Mouse (Mus musculus) heart, adult 18-20 months (tissue): ENCODE results near the gene Tecta. TPM values are rescaled to one million over a fixed set of nuclear protein-coding genes. Genes with fewer than 3 reads are reported as not detected.

Experiments used
- DNase-seq, 2 experiments: peaks; one replicate each; pipeline ENCODE4 v3.0.0; 2021 to 2022; ENCODE audit warnings: mixed read lengths in 1 of 2
- long read RNA-seq, 2 experiments: library from polyadenylated mRNA; stranded (forward); transcript quantifications; one replicate each; pipeline ENCODE4 v2.0.0; 2021
- total RNA-seq, 2 experiments: library from RNA; stranded (reverse); gene quantifications; 2 replicates each; pipeline ENCODE4 v1.2.3; 2021

Tecta gene
- not detected for total RNA-seq
- long read RNA-seq, experiment 1: 0 reads
- long read RNA-seq, experiment 2: 0 reads

DNA sequence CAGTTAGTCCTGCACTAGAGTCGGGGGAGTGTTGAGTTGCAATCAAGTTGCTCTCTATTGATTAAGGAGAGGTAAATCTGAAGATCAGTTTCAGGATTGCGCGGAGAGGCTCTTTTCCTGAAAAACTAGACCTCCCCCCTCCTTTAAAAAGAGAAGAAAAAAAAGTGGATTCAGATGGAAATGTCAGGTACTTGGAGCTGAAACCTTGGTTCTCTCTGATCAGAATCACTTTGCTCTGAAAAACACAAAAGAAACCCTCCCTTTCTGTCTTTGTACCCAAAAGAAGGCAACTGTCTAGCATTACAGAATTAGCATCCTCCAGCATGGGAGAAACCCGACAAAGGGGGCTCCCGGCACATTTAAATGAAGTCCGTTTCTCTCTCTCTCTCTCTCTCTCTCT is at the start of gene Tecta:
Tecta (minus strand) TSS at position 101 of the 400 bp plus-strand sequence.
- DNase-seq: no peak

DNA sequence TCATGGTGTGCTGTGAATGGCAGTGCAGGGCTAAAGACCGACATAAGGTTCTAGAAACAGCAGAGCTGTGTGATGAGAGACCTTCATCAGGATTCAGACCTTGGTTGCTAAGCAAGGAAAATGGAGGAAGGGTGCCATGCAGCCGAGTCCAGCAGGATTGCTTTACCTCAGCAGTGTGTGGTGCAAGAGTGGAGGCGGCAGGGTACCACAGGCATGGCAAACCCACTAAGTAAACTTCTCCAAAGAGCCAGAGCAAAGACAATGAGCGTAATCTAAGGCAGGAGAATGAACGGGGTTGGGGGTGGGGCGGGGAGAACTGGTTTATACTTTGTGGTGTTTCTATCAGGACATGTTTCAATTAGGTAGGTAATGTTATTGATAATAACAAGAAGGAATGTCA is 49.3 kb upstream of the Tecta start:
- DNase-seq: no peak

DNA sequence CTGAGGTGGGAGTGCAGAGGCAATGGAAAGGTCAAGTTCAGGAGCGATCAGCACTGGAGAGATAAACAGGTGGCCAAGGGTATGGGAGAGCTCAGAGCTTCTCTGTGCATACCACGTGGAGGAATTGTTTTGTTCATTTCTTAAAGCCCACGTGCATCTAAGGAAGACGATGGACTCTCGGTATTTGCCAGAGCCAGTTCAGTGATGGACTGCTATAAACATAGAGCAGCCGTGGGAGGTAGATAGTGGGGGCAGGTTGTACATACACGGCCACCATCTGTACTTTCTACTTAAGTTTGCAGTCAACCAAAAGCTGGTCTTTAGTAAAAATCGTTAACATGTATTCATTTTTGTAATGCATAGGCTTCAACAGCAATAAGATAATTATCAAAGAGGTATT is 42.4 kb upstream of the Tecta start:
- DNase-seq: no peak

DNA sequence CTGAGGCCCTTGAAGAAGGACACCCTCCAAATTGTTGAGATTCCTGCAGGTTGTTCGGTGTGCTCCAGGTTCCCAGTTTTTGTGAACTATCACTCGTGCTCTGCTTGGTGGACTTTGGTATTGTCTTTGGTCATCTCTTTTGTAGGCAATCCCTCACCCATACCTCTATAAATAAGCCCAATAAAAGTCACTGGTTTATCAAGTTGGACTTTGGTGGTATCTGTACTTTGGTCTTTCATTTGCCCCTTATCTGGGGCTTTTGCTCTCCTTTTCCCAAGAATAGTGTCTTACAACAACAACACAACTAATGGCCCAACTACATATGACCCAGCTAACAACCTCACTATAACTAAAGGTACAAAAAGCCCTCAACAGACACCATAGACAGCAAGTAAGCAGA is 41.5 kb upstream of the Tecta start:
- no peak for DNase-seq

DNA sequence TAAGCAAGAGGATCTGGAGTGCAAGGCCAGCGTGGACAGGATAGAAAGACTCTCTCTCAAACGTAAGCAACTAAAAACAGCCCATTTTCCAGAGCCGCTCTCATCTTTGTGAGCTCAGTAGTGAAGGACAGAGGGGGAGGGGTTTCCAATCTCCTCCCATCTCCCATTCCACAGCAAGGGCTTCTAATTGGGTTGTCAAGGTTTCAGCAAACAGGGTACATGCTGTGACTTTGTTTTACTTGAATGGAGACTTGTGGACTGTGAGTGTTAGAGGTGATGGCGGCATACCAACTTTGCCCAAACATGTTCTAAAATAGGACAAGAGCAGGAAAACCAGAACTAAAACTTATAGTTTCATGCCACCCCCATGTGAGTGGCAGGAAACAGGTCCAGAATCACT is 39.7 kb upstream of the Tecta start:
- DNase-seq: no peak

DNA sequence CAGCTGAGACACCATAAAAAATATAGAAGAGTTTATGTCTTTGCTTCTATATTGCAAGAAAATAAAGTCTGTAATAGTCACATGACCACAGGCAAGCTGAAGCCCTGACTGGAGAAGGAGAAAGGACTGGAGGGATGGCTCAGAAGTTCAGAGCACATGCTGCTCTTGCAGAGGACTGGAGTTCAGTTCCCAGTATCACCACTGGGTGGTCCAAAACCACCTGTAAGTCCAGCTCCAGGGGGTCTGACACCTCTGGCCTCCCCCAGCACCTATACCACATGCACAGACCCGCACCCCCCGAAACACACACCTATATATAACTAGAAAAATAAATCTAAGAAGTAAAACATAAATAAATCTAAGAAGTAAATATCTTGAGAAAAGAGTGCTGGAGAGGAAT is 32.4 kb upstream of the Tecta start:
- DNase-seq: no peak

DNA sequence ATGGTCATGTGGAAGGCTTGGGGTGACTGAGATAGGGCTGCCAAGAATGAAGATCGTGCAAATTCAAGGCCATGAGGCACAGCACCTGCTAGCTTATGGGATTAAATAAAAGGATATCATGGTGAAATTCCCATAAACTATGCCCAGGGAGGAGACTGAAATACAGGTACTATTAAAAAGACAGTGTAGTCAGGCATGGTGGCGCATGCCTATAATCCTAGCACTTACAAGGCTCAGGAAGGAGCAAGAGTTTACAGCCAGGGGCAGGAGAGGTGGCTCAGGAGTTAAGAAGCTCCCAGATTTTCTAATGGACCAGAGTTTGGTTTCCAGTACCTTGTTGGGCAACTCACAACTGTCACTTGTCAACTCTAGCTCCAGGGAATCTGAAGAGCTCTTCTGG is 31.9 kb upstream of the Tecta start:
- DNase-seq: no peak

DNA sequence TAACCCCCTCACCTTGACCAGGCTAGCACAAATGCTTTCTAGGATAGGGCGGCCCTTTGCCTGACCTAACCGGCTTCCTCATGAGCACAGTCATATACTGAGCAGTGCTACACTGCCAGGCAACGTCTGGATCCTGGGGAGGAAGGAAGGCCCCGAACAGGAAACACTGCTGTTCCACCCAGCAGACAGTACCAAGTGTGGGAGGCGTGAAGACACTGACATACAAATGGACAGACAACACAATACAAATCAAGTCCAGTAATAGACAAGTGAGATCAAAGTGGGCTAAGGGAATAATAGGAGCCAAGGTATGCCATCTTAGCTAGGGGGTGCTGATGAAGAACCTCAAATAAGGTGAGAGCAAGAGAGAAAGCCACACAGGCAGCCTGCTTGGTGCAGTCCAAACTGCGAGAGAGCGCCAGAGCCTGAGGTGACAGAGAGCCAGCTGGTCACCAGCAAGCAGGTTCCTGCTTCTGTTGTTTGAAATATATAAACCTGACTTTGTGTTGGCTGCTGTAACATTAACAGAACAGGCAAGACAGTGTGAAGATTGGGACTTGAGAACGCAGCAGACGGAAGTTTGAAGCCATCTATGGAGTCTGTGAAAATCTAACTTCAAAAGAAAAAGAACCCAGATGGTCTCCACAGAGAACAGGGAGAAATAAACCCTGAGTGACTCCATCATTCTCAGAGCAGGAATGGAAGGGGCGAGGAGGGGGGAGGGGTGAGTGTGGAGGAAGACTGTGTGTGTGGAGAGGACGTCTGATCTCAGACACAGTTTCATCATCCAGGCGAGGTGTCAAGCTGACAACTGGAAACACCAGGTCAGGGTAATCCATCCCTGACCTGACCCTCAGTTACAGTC is 28.6 kb upstream of the Tecta start:
- DNase-seq: peak; percentile 24 to 57

DNA sequence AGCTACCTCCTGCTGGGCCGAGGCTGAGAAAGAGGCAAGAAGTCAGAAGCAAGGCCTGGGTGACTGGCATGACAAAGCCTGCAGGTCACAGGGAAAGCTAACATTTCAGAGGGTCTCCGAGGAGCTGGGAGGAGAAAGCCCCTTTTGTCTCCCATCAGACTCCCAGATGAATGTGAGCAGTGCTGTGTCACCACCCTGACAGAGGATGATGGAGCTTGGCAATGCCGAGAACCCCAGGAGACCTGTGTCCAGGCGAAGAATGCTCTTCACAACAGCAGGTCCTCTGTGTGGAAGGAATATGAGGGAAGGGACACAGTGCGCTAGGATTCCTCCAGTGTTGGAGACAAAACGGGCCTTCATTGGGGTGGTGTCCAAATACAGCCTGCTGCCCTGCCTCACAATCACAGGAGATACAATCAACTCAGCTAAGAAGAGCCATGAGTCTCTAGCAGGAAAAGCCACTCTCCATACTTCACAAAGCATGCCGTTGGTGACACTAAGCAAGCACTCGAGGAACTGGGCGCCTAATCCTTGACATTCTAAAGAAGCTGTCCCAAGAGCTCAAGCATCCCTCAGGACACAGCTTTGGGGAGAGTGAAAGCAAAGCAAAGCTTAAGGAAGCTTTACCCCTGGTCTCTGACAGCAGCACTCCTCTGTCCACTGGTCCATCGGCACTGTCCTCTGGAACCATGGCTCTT is 27.1 kb upstream of the Tecta start:
- no peak for DNase-seq

DNA sequence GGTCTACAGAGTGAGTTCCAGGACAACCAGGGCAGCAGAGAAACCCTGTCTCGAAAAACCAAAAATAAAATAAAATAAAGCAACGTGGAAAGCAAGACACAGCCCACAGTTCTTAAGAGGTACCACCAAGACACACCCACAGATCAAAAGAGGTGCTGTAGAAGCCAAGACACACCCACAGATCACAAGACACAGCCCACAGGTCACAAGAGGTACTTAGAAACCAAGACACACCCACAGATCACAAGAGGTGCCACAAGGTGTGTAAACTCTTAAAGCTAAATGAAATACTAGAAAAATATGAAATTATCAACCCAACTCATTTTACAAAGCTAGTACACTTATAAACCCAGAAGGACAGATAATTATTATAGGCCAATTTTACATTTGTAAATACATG is 23.9 kb upstream of the Tecta start:
- DNase-seq: no peak

DNA sequence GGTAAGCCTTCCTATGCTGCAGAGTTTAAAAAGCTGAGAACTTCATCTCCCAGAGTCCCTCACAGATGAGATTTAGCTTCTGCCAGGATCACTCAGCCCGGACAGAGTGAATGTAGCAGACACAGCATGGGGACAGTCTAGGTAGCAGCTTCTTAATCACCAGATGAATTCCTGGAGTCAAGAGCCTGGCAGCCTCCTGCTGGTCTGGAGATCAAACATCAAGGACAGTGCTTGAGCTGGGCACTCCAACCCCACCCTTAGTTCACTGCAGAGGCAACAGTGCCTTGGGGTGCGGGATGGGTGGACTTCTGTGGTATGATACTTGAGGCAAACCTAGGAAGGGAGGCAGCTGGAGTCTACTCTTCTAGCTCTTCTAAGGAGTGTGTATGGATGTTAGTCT is 20.0 kb upstream of the Tecta start:
- DNase-seq: no peak

DNA sequence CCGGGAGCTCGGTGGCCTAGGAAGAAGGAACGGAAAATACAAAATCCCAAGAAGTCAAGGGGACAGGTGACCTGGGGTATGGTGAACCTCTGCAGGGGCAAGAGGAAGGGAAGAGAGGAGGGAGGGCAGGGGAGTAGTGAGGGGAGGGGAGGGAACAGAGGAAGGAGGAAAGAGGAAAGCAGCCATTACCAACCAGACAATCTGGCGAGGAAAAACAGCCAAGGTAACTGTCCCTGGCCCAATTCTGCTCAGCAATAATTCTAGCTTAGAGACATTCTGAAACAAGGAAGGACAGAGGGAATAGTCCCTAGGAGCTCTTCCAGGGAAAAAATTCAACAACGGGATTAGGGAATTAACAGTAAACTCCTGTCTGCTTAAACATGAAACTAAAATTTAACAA is 19.1 kb upstream of the Tecta start:
- DNase-seq: no peak

DNA sequence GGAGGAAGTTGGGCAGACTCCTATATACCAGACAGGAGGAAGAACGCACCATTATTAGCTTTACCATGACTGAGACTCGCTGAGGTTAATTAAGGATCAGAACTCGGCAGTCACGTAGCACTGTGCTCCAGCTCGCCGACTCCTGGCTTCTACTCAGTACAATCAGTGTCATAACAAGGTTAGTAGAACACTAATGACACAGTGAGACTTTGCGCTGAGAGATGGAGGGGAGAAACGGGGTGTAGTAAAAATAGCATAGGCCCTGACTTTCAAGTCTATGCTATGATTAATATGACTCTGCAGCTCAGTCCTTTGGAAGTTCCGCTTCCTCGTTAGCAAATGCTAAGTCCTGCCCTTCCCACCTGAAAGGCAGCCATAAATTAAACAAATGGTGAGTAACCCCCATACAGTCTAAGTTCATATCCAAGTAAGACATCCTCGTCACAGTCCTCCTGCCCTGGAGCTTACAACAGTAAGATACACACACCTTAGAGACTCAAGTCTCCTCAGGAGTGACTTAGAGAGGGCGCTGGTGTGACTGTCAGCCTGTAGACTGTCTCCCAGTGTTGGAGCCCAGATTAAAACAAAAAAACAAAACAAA is 17.7 kb upstream of the Tecta start:
- DNase-seq: peak; percentile 31 to 61

DNA sequence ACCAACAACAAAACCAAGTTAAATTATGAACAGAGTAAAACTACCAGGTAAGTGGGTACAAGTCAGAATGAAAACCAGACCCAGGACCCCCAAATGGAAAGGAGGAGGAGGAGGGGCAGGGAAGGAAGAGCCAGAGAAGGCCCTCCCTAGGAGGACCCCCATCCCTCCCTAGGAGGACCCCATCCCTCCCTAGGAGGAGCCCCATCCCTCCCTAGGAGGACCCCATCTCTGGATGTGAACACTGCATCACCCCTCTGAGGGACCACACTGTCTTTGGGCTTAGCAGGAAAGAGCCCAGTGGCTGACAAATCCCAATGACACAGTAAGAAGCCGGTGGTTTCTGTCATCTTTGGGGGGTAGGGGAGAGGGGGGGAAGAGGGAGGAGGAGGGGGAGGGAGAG is 15.5 kb upstream of the Tecta start:
- DNase-seq: no peak

DNA sequence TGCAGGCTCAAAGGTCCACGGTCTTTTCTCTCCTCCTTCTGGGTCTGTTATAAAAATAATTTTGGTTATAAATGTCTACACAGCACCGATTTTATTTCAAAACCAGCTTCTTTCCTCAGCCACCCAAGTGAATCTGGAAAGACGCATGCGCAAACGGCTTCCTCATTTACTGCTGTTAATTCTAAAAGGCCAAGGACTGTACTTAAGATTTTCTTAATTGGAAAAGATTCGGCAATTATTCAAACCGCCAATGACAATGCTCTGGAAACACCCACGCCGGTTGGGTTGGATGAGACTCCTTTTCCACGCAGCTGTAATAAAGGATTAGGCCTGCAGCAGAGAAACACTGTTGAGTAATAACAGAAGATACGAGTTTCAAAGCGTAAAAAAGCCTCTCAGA is 13.6 kb upstream of the Tecta start:
- DNase-seq: no peak

DNA sequence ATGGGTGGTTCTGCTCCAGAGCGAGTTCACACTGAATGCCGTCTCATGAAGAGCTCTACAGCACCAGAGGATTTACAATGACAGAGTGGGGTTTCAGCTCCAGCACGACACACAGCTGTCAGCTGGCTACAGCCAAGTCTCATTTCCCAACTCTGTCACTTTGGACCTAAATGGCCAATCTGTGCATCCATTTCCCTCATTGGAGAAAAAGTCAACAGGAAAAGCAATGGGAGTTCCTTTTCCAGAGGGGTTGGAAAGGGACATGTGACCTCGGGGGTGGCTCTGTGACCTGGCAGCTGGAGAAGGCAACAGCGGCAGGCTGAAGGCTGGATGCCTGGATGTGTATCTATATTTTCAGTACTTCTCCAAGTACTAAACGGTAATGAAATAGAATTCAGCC is 11.6 kb upstream of the Tecta start:
- peak; percentile 16 to 31 for DNase-seq

DNA sequence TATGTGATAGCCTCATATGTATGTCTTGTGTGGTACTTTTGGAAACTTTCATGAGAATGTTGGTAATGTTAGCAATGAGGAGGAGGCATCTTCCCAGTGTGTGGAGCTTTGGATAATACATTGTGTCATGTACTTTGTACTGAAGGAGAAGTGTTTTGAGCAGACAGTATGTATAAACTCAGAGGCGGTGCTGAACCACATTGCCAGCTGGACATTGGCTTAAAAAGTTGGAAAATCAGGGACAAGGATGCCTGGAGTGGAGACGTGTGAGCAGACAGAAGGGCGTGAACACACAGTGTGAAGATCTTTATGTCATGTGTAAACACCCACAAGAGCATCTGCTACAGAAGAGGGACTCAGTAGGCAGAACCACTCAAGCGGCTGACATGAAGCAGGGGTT is 6.0 kb upstream of the Tecta start:
- DNase-seq: no peak

DNA sequence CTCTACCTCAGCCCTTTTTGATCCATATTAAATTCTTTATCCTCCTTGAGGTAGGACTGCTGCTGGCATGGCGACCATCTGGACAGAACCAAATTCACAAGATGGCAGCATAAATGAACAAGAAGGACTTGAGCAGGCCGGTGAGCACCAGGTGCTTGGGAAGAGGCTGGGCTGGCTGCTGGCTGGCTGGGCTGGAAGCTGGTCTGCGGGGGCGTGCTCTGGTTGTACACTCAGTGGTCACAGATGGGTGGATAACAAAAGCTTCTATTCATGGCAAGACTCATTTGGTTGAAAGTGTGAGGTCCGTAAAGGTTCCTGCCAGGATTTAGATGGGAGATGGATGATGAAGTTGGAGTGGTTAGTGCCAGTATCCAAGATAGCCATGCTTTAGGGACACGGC is 1.8 kb upstream of the Tecta start:
- DNase-seq: no peak

DNA sequence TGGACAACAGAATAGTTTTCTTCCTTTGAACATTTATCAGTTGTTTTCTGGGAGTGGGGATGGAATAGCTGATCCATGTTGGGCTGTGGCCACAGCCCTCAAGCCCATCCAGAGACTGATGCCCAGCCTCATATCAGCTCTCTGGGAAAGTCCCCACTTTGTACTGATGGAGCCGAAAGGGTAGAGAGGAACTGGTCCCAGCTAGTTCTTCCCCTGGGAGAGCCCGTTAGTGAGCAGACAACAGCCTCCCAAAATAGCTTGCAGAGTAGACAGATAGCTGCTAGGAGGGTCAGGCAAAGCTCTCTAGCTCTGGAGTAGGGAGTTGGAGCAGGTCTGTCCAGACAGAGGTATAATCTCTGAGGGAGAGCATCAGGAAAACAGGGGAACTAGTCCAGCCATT is 3.6 kb downstream of the Tecta start:
- DNase-seq: peak in 1 of 2 experiments; percentile 6

DNA sequence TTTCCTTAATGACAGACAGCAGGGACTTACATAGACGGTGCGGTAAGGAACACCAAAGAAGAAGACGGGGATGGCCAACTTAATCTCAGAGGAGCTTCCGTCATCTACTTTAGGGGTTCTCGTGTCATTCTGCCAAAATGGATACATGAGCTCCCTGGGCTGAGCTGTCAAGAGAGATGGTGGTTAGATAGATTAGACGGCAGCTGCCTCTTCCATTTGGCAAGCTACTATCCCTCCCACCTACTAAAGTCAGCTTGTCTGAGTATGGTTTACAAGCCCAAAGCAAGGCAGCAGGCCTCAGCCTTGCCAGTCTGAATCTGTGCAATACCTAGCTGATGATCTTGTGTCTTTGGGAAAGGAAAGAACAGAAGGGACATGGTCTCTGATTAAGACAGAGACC is 4.8 kb downstream of the Tecta start:
- DNase-seq: no peak

DNA sequence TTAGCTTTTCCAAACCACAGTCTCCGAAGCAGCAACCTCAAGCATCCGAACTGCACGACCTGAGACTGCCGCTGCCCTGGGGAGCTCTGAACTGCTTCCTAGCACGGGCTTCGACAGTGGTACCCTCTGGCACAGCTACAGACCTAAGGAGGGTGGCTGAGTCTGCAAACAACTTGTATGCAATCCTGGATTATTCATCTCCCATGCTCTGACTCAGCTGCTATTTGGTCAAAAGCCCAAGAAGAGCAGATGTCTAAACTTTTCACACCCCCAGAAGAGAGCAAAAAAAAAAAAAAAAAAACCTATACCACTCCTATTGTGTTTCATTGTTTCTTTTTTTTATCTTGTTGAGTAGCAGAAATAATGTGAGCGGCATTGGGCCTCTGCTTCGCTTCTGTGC is 5.4 kb downstream of the Tecta start:
- DNase-seq: peak in 1 of 2 experiments; percentile 5

DNA sequence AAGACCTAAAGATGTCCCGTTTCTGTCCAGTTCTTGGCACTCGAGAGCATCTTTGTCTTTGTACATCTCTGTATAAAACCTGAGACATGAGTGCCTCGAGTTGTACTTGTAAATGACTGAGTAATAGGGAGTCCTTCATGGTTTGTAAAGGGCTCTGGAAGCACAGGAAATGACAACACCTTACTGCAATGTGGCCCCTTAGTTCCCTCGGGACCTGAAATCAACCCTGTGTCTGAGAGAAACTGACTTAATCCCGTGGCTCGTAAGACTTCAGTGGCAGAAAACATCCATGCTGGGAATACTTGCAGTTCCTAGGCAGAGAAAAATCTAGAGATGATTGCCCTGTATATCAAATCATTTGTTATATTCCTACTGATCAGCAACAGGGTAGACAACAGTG is 6.8 kb downstream of the Tecta start:
- peak; percentile 15 to 30 for DNase-seq

DNA sequence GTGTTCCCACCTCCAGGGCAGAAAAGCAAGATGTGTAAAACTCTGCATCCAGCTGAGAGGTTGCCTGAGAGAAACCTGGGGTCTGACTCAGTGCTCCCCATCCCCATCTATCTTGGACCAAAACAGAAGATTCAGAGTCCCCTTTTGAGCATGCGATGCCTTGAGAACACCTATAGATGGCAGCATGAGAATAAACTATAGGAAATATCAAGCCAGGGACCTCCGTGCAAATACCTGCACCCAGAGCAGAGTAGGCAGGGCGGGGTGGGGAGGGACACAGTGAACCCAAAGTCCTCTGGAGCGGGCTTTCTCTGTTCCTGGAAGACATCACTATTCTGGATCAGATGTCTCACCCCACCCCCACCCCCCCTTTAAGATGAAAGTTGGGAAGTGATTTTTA is 11.2 kb downstream of the Tecta start:
- DNase-seq: peak in 1 of 2 experiments; percentile 13
